Mouse (Mus musculus) thymus, adult 2 months (tissue): Measurements from ENCODE around the gene Sgpl1. TPM values are rescaled to one million over a fixed set of nuclear protein-coding genes. Genes with fewer than 3 reads are reported as not detected.

Experiments used
- DNase-seq: peaks from one replicate; pipeline ENCODE4 v3.0.0; 2021
- H3K27ac ChIP-seq: fragments of 200-500 bp; 2 replicates; pipeline ENCODE4 v1.5.1; 2012; ENCODE audit warnings: low read length, control low read depth; ENCODE audit not compliant: control insufficient read depth, insufficient read depth
- H3K27me3 ChIP-seq: fragments of 200-500 bp; 2 replicates; pipeline ENCODE4 v1.6.1; 2012; ENCODE audit warnings: mild to moderate bottlenecking, low read length, moderate library complexity, mixed read lengths; ENCODE audit not compliant: control insufficient read depth, insufficient read depth
- H3K36me3 ChIP-seq: fragments of 200-500 bp; 2 replicates; pipeline ENCODE4 v1.6.1; 2012; ENCODE audit warnings: mild to moderate bottlenecking, low read length, moderate library complexity; ENCODE audit not compliant: control insufficient read depth, insufficient read depth
- H3K4me1 ChIP-seq: fragments of 200-500 bp; replicated peaks from 2 replicates; pipeline ENCODE4 v1.6.1; 2012; ENCODE audit warnings: low read length; ENCODE audit not compliant: control insufficient read depth, insufficient read depth
- H3K4me3 ChIP-seq: fragments of 200-500 bp; 2 replicates; pipeline ENCODE4 v1.5.1; 2012; ENCODE audit warnings: mild to moderate bottlenecking, low read length, control low read depth, moderate library complexity; ENCODE audit not compliant: control insufficient read depth, insufficient read depth
- CTCF ChIP-seq: fragments of 200-500 bp; IDR thresholded peaks from 2 replicates; pipeline ENCODE4 v1.5.1; 2012; ENCODE audit warnings: mild to moderate bottlenecking, control low read depth, low read length, moderate library complexity, borderline replicate concordance; ENCODE audit not compliant: control insufficient read depth, poor library complexity, insufficient read depth; ENCODE audit errors: extremely low read depth
- POLR2A ChIP-seq: fragments of 200-500 bp; IDR thresholded peaks from 2 replicates; pipeline ENCODE4 v1.6.1; 2012; ENCODE audit warnings: mild to moderate bottlenecking, low read length, control low read depth, moderate library complexity; ENCODE audit not compliant: control insufficient read depth, poor library complexity, insufficient read depth; ENCODE audit errors: extremely low read depth
- WGBS: fragments of 180-500 bp; shearing (Covaris S2); methylation state at CpG from one replicate; pipeline ENCODE4 v1.1.7; 2018; 5-methylcytosine and 5-hydroxymethylcytosine counted together
- polyA plus RNA-seq: library from polyadenylated mRNA; depleted of rRNA; stranded (reverse); fragments of >200 nt; gene quantifications from 2 replicates; pipeline ENCODE4 v1.2.3, GENCODE M21; 2012; rRNA removed

The Sgpl1 gene
- polyA plus RNA-seq, 1 experiment, result 105 TPM

DNA sequence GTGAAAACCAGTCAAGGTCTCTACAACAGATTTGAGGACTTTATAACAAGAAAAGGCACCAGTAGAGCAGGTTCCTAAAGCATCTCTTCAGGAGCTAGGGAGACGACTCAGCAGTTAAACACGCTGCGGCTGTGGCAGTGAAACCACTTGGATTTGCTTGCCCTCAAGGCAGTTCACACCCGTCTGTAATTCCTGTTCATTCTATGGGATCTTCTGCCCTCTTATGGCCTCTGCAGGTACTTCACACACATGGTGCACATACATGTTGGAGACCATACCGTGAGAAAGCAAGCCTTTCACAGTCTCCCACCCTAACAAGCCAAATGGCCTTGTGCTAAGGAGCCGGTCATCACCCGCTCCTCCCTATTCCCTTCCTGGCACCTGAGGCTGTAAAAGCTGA, 90.8 kb downstream of the Sgpl1 start:
- no peaks in the 10 kb centered on the region for H3K36me3 ChIP-seq
- no peak overlapping the region for H3K4me3 ChIP-seq
- H3K27me3 ChIP-seq, result no peaks in the 10 kb centered on the region
- H3K27ac ChIP-seq, result no peak overlapping the region
- no peak for DNase-seq
- TF ChIP-seq POLR2A (no peak), CTCF (no peak)
- no peaks in the 10 kb centered on the region for H3K4me1 ChIP-seq
- WGBS, result 99% methylated on average over 7 of the region's 7 CpGs

DNA sequence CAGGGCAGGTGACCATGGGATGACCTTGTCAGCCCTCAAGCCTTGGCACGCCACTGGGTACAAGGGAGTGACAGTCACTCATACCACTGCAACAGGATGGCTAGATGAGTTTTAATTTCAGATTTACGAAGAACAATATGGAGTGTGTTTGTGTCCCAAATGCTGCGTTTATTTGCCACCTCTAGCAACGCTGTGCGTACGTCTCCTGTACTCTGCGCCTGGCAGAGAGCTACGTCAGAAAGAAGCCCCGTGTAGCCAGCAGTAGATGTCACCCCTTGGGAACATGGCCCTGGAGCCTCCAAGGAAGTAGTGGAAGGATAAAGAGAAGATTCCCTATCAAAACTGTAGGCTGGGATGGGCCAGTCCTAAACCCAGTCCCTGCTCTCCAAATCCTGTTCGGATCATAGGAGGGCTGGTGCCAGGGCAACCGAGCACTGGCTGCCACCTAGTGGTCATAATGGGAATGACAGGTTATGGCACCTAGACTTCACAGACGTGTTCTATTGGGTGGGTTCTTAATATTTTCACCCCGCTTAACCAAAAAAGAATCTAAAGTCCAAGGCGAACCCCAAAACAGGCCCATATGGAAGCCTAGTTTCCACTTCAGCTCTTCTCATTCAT, 95.4 kb downstream of the Sgpl1 start:
- Histone ChIP-seq H3K4me3 (no peak overlapping the region), H3K36me3 (no peaks in the 10 kb centered on the region), H3K4me1 (no peaks in the 10 kb centered on the region), H3K27me3 (no peaks in the 10 kb centered on the region), H3K27ac (no peak overlapping the region)
- TF ChIP-seq POLR2A (no peak), CTCF (peak; percentile 79; the same call in 1 of the 2 replicates)
- 61% methylated on average over 14 of the region's 14 CpGs for WGBS
- DNase-seq, result peak; percentile 56

Other genes starting within 250 kb of the Sgpl1 start
- gene Pcbd1, start 58.4 kb downstream of the Sgpl1 start, polyA plus RNA-seq, result 0.71 and 1.1 TPM in 2 replicates
- 975 and 1,293 TPM in 2 replicates for gene Tbata, start 24.3 kb upstream of the Sgpl1 start, polyA plus RNA-seq
- 2.7 and 3.3 TPM in 2 replicates for gene Adamts14, start 125.7 kb upstream of the Sgpl1 start, polyA plus RNA-seq
- 5.7 and 6.1 TPM in 2 replicates for gene Prf1, start 150.1 kb upstream of the Sgpl1 start, polyA plus RNA-seq
- gene Pald1, start 235.8 kb upstream of the Sgpl1 start, polyA plus RNA-seq, result 5.7 and 6.8 TPM in 2 replicates